Mouse (Mus musculus) adrenal gland (tissue): ENCODE results near the gene Ccdc32.
"Not testable (repeated sequence)": the region's sequence is repeated elsewhere in the genome, so short reads cannot be mapped to it uniquely, and the experiment has no call there.

Source experiments
- intact Hi-C: fragments of 180-260 bp; cut with DNase I; formaldehyde crosslinking; loops from one replicate; pipeline ENCODE4 v1.15.1; 2025

Gene Ccdc32

GRCm38 (mm10) chr2:119016312-119016711 lies 12.9 kb downstream of the Ccdc32 start:
- intact Hi-C loops: not testable (repeated sequence)

GRCm38 (mm10) chr2:119015604-119016180 lies 13.5 kb downstream of the Ccdc32 start:
- intact Hi-C loops: no loop called here

GRCm38 (mm10) chr2:119014989-119015388 lies 14.2 kb downstream of the Ccdc32 start:
- intact Hi-C loops: no loop called here

GRCm38 (mm10) chr2:119009376-119009775 lies 19.8 kb downstream of the Ccdc32 start:
- intact Hi-C loops: no loop called here

- intact Hi-C loops: no loop called here
Observed at GRCm38 (mm10) chr2:119006886-119007285, 22.3 kb downstream of the Ccdc32 start.

- intact Hi-C loops: no loop called here
Observed at GRCm38 (mm10) chr2:118999025-118999639, 30.1 kb downstream of the Ccdc32 start.

GRCm38 (mm10) chr2:118998115-118998866 lies 30.9 kb downstream of the Ccdc32 start:
- intact Hi-C loops: no loop called here

GRCm38 (mm10) chr2:118996798-118997105 lies 32.4 kb downstream of the Ccdc32 start:
- intact Hi-C loops: no loop called here

GRCm38 (mm10) chr2:118995919-118996797 lies 33.0 kb downstream of the Ccdc32 start:
- intact Hi-C loops: no loop called here

GRCm38 (mm10) chr2:118995490-118995889 lies 33.7 kb downstream of the Ccdc32 start:
- intact Hi-C loops: no loop called here

- intact Hi-C loops: no loop called here
Observed at GRCm38 (mm10) chr2:118983812-118984211, 45.4 kb downstream of the Ccdc32 start.

- intact Hi-C loops: no loop called here
Observed at GRCm38 (mm10) chr2:118980841-118981240, 48.4 kb downstream of the Ccdc32 start.

- intact Hi-C loops: no loop called here
Observed at GRCm38 (mm10) chr2:118978064-118978463, 51.1 kb downstream of the Ccdc32 start.

- intact Hi-C loops: no loop called here
Observed at GRCm38 (mm10) chr2:118976941-118977340, 52.3 kb downstream of the Ccdc32 start.

- intact Hi-C loops: no loop called here
Observed at GRCm38 (mm10) chr2:118976282-118976929, 52.8 kb downstream of the Ccdc32 start.

GRCm38 (mm10) chr2:118975855-118976254 lies 53.3 kb downstream of the Ccdc32 start:
- intact Hi-C loops: no loop called here

GRCm38 (mm10) chr2:118972687-118973376 lies 56.4 kb downstream of the Ccdc32 start:
- intact Hi-C loops: loop anchor here (5.0 kb wide), 1 partner anchor 71 kb away; the partner anchor contains the start of gene Bahd1

- intact Hi-C loops: loop anchor here (5.0 kb wide), 1 partner anchor 70 kb away; the partner anchor contains the start of gene Bahd1
Observed at GRCm38 (mm10) chr2:118972048-118972447, 57.1 kb downstream of the Ccdc32 start.

GRCm38 (mm10) chr2:118969585-118970147 lies 59.5 kb downstream of the Ccdc32 start:
- intact Hi-C loops: loop anchor here (5.0 kb wide), 1 partner anchor 67 kb away; the partner anchor contains the start of gene Bahd1
